Mouse (Mus musculus): ENCODE results near the gene Efcab9. TPM values are rescaled to one million over a fixed set of nuclear protein-coding genes. Genes with fewer than 3 reads are reported as not detected.
"Not testable (repeated sequence)": the region's sequence is repeated elsewhere in the genome, so short reads cannot be mapped to it uniquely, and the experiment has no call there.

The Efcab9 gene
- polyA plus RNA-seq, 1 experiment from 2014 or later = 0.31 TPM

DNA sequence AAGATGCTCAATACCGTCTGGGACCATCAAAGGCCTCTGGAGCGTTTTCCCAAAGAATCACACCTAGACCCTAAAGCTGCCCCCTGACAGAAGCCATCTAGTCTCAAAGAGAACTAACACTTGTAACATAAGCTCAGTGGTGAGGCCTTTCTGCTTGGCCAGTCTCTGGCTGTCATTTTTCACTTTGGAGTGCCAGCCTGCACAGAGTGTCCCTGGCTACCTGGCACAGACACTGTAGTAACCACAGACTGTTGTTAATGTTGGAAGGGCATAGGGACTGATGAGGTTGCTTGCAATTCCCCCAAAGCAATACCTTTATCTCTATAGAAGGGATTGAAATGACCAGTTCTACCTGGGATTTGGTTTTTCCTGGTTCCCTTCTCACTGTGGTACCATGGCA lies 10.6 kb downstream of the Efcab9 start:
- Histone ChIP-seq H3K27ac (replicated peaks; ENCODE audit: low read depth, low read length) (no peak overlapping the region), H3K9ac (ENCODE audit: low read depth, low read length) (no peak overlapping the region), H3K27me3 (replicated peaks; ENCODE audit: control insufficient read depth, insufficient read depth, low read length) (no peaks in the 10 kb centered on the region), H3K9me3 (ENCODE audit: control insufficient read depth, low read length) (no peaks in the 10 kb centered on the region), H3K4me1 (ENCODE audit: control insufficient read depth, insufficient read depth, low read length) (no peaks in the 10 kb centered on the region), H3K4me2 (ENCODE audit: low read depth, low read length) (no peak overlapping the region), H3K36me3 (ENCODE audit: control insufficient read depth, insufficient read depth, low read length) (peaks cover 46% of the 10 kb centered on the region), H3K4me3 (ENCODE audit: low read depth, low read length) (no peak overlapping the region)
- no peak for ATAC-seq (ENCODE audit: low read depth)
- DNase-seq (ENCODE audit: low spot score) = no peak
- 87% methylated on average over 2 of the region's 2 CpGs for WGBS

DNA sequence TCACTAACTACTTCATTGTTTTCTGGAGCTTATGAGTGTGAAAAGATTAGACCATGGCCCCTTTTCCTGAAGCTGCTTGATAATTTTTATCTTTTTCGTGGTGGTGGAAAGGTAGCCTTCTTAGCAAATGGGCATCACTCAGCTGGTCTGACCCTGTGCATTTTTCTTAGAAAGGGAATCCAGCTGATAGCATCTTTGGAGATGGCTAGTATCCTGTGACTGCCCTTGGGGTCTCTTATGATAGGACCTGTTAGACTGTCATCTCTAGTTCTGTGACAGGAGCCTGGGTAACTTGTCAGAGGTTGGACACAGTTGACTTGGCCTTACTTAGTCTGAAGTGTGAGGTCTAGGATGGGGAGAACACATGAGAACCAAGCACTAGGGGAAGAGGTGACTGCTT lies 12.5 kb downstream of the Efcab9 start:
- Histone ChIP-seq H3K4me1 (ENCODE audit: control insufficient read depth, insufficient read depth, low read length) (no peaks in the 10 kb centered on the region), H3K9me3 (ENCODE audit: control insufficient read depth, low read length) (no peaks in the 10 kb centered on the region), H3K27ac (replicated peaks; ENCODE audit: low read depth, low read length) (no peak overlapping the region), H3K27me3 (replicated peaks; ENCODE audit: control insufficient read depth, insufficient read depth, low read length) (no peaks in the 10 kb centered on the region), H3K4me2 (ENCODE audit: low read depth, low read length) (no peak overlapping the region), H3K36me3 (ENCODE audit: control insufficient read depth, insufficient read depth, low read length) (peaks cover 42% of the 10 kb centered on the region), H3K4me3 (ENCODE audit: low read depth, low read length) (no peak overlapping the region), H3K9ac (ENCODE audit: low read depth, low read length) (no peak overlapping the region)
- ATAC-seq (ENCODE audit: low read depth) (no peak), DNase-seq (ENCODE audit: low spot score) (no peak)
- WGBS = 89% methylated on average over 1 of the region's 1 CpGs

DNA sequence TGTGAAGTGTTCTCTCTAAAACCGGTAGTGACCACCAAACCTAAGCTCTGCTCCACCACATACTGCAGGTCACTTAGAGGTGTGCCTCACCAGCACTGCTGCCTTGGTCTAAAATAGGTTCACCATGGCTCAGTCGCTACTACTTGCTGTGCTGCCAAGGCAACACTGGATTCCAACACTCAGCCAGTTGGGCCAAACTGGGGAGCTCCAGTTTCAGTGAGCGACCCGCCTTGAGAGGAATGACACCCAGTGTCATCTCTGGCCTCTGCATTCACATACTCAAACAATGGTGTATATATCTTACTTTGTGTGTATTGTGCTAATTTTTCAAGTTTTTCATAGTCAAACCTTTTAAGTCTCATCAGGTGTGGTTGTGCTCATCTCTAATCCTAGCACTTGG lies 13.1 kb downstream of the Efcab9 start:
- Histone ChIP-seq H3K27ac (replicated peaks; ENCODE audit: low read depth, low read length) (no peak overlapping the region), H3K4me1 (ENCODE audit: control insufficient read depth, insufficient read depth, low read length) (no peaks in the 10 kb centered on the region), H3K9ac (ENCODE audit: low read depth, low read length) (no peak overlapping the region), H3K9me3 (ENCODE audit: control insufficient read depth, low read length) (no peaks in the 10 kb centered on the region), H3K4me2 (ENCODE audit: low read depth, low read length) (no peak overlapping the region), H3K36me3 (ENCODE audit: control insufficient read depth, insufficient read depth, low read length) (peaks cover 37% of the 10 kb centered on the region), H3K4me3 (ENCODE audit: low read depth, low read length) (no peak overlapping the region), H3K27me3 (replicated peaks; ENCODE audit: control insufficient read depth, insufficient read depth, low read length) (no peaks in the 10 kb centered on the region)
- WGBS = 88% methylated on average over 4 of the region's 4 CpGs
- ATAC-seq (ENCODE audit: low read depth) (no peak), DNase-seq (ENCODE audit: low spot score) (no peak)

DNA sequence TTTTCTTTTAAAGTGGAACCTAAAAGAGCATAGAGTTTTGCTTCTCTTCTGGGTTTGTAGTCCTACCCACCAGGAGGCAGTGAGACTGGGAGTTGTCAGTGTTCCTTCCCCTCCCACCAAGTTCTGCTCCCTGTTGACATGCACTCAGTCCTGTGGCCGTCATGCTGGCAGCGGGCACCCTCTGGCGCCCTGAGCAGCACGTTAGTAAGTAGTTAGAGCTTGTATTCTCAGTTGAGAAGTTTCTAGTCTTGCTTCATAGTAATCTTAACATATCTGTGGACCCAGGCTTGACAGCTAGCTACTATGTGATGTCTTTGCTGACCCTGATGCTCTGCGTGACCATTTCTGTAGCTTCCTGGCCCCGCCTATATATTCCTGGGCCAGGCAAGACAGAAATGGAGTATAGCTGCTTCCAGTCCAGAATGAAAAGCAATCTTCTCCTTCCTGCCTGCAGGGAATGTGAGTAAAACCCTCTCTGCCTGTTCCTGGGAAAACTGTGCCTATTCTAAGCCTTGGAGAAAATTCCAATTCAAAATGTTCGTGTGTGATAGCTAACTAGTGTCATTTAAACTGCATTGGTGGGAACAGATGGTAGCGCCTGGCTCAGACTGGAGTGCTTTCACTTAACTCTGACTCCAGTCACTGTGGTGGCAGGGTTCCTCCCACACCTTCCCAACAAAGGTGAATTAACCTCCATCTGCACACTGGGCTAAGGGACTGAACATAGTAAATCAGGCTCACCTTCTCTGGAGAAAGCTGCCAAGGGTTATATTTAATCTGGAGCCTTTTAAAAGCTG lies 14.8 kb downstream of the Efcab9 start:
- no peaks in the 10 kb centered on the region for H3K27me3 ChIP-seq (replicated peaks; ENCODE audit: control insufficient read depth, insufficient read depth, low read length)
- no peak overlapping the region for H3K9ac ChIP-seq (ENCODE audit: low read depth, low read length)
- H3K9me3 ChIP-seq (ENCODE audit: control insufficient read depth, low read length) = no peaks in the 10 kb centered on the region
- no peak overlapping the region for H3K4me2 ChIP-seq (ENCODE audit: low read depth, low read length)
- peaks cover 37% of the 10 kb centered on the region for H3K36me3 ChIP-seq (ENCODE audit: control insufficient read depth, insufficient read depth, low read length)
- DNase-seq (ENCODE audit: low spot score) (no peak), ATAC-seq (ENCODE audit: low read depth) (no peak)
- H3K4me1 ChIP-seq (ENCODE audit: control insufficient read depth, insufficient read depth, low read length) = no peaks in the 10 kb centered on the region
- 0 out of 2 replicates have a peak overlapping the region, but pooled peaks have one; percentile 3 for H3K27ac ChIP-seq (replicated peaks; ENCODE audit: low read depth, low read length)
- 87% methylated on average over 8 of the region's 8 CpGs for WGBS
- no peak overlapping the region for H3K4me3 ChIP-seq (ENCODE audit: low read depth, low read length)

DNA sequence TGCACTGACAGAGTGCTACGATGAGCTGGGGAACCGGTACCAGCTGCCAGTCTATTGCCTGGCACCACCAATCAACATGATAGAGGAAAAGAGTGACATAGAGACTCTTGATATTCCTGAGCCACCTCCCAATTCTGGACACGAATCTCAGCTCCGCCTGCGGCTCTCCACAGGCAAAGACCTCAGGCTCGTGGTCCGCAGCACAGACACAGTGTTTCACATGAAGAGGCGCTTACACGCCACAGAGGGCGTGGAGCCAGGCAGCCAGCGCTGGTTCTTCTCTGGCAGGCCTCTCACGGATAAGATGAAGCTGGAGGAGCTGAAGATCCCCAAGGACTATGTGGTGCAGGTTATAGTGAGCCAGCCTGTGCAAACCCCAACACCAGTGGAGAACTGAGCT lies 15.8 kb downstream of the Efcab9 start:
- Histone ChIP-seq H3K27ac (replicated peaks; ENCODE audit: low read depth, low read length) (no peak overlapping the region), H3K4me2 (ENCODE audit: low read depth, low read length) (no peak overlapping the region), H3K4me3 (ENCODE audit: low read depth, low read length) (no peak overlapping the region), H3K4me1 (ENCODE audit: control insufficient read depth, insufficient read depth, low read length) (no peaks in the 10 kb centered on the region), H3K9me3 (ENCODE audit: control insufficient read depth, low read length) (no peaks in the 10 kb centered on the region), H3K36me3 (ENCODE audit: control insufficient read depth, insufficient read depth, low read length) (peaks cover 37% of the 10 kb centered on the region), H3K27me3 (replicated peaks; ENCODE audit: control insufficient read depth, insufficient read depth, low read length) (no peaks in the 10 kb centered on the region), H3K9ac (ENCODE audit: low read depth, low read length) (no peak overlapping the region)
- WGBS = 91% methylated on average over 12 of the region's 12 CpGs
- no peak for DNase-seq (ENCODE audit: low spot score)
- ATAC-seq (ENCODE audit: low read depth) = no peak

DNA sequence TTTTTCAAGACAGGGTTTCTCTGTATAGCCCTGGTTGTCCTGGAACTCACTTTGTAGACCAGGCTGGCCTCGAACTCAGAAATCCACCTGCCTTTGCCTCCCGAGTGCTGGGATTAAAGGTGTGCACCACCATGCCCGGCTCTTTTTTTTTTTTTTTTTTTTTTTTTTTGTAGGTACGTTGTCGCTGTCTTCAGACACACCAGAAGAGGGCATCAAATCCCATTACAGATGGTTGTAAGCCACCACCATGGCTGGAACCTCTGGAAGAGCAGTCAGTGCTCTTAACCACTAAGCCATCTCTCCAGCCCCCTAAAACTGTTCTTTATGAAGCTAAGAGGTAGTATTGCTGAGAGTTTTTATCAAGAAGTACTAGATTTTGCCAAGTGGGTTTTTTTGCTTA lies 17.0 kb downstream of the Efcab9 start:
- not testable (repeated sequence) for H3K9ac ChIP-seq (ENCODE audit: low read depth, low read length); H3K4me1 ChIP-seq (ENCODE audit: control insufficient read depth, insufficient read depth, low read length); H3K4me2 ChIP-seq (ENCODE audit: low read depth, low read length); H3K9me3 ChIP-seq (ENCODE audit: control insufficient read depth, low read length); H3K27ac ChIP-seq (replicated peaks; ENCODE audit: low read depth, low read length); H3K4me3 ChIP-seq (ENCODE audit: low read depth, low read length); ATAC-seq (ENCODE audit: low read depth); H3K27me3 ChIP-seq (replicated peaks; ENCODE audit: control insufficient read depth, insufficient read depth, low read length); DNase-seq (ENCODE audit: low spot score)
- WGBS = 90% methylated on average over 5 of the region's 5 CpGs
- peaks cover 32% of the 10 kb centered on the region for H3K36me3 ChIP-seq (ENCODE audit: control insufficient read depth, insufficient read depth, low read length)

DNA sequence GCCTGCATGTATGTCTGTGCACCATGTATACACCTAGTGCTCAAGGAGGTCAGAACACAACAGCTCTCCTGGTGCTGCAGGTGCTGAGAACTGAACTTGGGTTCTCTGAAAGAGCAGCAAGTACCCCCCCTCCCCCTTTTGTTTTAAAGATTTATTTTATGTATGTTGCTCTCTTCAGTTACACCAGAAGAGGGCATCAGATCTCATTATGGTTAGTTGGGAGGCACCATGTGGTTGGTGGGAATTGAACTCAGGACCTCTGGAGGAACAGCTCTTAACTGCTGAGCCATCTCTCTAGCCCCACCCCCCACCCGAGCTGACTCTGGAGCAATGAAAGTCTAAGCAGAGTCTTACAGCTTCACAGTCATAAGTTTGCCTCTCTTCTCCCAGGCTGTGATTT lies 21.0 kb downstream of the Efcab9 start:
- Histone ChIP-seq H3K4me3 (ENCODE audit: low read depth, low read length) (no peak overlapping the region), H3K27ac (replicated peaks; ENCODE audit: low read depth, low read length) (no peak overlapping the region), H3K27me3 (replicated peaks; ENCODE audit: control insufficient read depth, insufficient read depth, low read length) (no peaks in the 10 kb centered on the region), H3K9ac (ENCODE audit: low read depth, low read length) (no peak overlapping the region), H3K9me3 (ENCODE audit: control insufficient read depth, low read length) (no peaks in the 10 kb centered on the region), H3K4me1 (ENCODE audit: control insufficient read depth, insufficient read depth, low read length) (no peaks in the 10 kb centered on the region), H3K36me3 (ENCODE audit: control insufficient read depth, insufficient read depth, low read length) (peaks cover 3% of the 10 kb centered on the region), H3K4me2 (ENCODE audit: low read depth, low read length) (no peak overlapping the region)
- DNase-seq (ENCODE audit: low spot score) (no peak), ATAC-seq (ENCODE audit: low read depth) (no peak)
- WGBS = 75% methylated on average over 1 of the region's 1 CpGs

DNA sequence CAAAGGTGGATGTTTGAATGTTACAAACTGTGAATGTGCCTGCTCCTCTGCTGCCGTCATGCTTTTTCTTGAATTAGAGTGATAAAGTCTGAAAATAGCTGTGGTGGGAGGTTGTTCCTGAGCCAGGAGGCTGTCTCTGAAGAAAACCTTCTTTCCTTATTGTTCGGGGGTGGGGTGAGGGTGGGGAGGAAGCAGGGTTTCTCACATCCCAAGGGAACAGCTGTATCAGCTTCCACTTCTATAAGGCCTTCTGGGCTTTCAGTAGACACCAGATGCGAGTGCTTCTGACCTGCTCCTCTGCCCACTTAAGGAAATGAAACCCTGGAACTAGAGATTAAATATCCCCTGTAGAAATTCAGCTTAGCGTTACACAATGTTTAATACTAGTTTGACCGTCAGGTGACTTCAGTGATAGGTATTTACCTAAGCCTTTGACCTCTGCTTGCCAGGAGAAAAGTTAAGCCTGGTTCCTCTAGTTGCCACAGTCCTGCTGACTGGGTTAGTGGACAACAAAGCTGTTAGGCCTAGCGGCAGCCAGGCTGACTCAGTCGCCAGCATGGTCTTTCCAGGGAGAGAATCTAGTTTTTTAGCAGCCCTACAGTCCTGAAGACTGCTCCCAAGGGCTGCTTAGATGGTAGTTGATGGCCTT lies 26.7 kb downstream of the Efcab9 start:
- no peak overlapping the region for H3K4me2 ChIP-seq (ENCODE audit: low read depth, low read length)
- peak; percentile 30 for DNase-seq (ENCODE audit: low spot score)
- WGBS = 65% methylated on average over 7 of the region's 7 CpGs

DNA sequence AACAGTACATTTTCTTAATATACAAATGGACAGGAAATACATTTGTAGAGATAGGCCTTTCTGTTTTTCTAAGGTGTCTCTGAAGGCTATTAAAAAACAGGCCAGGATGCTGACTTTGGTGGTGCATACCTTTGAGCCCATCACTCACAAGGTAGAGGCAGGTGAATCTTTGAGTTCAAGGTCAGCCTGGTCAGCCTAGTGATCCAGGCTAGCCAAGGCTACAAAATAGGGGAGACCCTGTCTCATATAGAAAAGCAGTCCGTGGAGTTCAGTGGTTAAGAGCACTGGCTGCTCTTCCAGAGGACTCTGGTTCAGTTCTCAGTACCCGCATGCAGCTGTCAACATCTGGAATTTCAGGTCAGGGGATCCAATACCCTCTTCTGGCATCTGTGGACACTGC lies 28.2 kb downstream of the Efcab9 start:
- Histone ChIP-seq H3K9me3 (ENCODE audit: control insufficient read depth, low read length) (no peaks in the 10 kb centered on the region), H3K4me3 (ENCODE audit: low read depth, low read length) (no peak overlapping the region), H3K27ac (replicated peaks; ENCODE audit: low read depth, low read length) (no peak overlapping the region), H3K36me3 (ENCODE audit: control insufficient read depth, insufficient read depth, low read length) (peaks cover 27% of the 10 kb centered on the region), H3K4me1 (ENCODE audit: control insufficient read depth, insufficient read depth, low read length) (no peaks in the 10 kb centered on the region), H3K9ac (ENCODE audit: low read depth, low read length) (no peak overlapping the region), H3K4me2 (ENCODE audit: low read depth, low read length) (no peak overlapping the region), H3K27me3 (replicated peaks; ENCODE audit: control insufficient read depth, insufficient read depth, low read length) (no peaks in the 10 kb centered on the region)
- WGBS = 88% methylated on average over 2 of the region's 2 CpGs
- DNase-seq (ENCODE audit: low spot score) = no peak
- no peak for ATAC-seq (ENCODE audit: low read depth)

More for the DNA sequence above, 26.7 kb downstream of the Efcab9 start:
- Histone ChIP-seq H3K27me3 (replicated peaks; ENCODE audit: control insufficient read depth, insufficient read depth, low read length) (no peaks in the 10 kb centered on the region), H3K9me3 (ENCODE audit: control insufficient read depth, low read length) (no peaks in the 10 kb centered on the region), H3K27ac (replicated peaks; ENCODE audit: low read depth, low read length) (no peak overlapping the region), H3K4me3 (ENCODE audit: low read depth, low read length) (no peak overlapping the region), H3K36me3 (ENCODE audit: control insufficient read depth, insufficient read depth, low read length) (peaks cover 27% of the 10 kb centered on the region), H3K9ac (ENCODE audit: low read depth, low read length) (no peak overlapping the region), H3K4me1 (ENCODE audit: control insufficient read depth, insufficient read depth, low read length) (no peaks in the 10 kb centered on the region)
- ATAC-seq (ENCODE audit: low read depth) = peak; percentile 55; the same call in 1 of the 2 replicates
